Mouse (Mus musculus) cerebellum, adult 2 months (tissue): ENCODE data around the gene Ranbp1. TPM values are rescaled to one million over a fixed set of nuclear protein-coding genes. Genes with fewer than 3 reads are reported as not detected.

ENCODE experiments used
- DNase-seq, 2 experiments: peaks; one replicate each; pipeline ENCODE4 v3.0.0; 2021
- H3K27ac ChIP-seq: fragments of 200-500 bp; 2 replicates; pipeline ENCODE4 v1.5.1; 2012; ENCODE audit warnings: low read length, control low read depth, inconsistent platforms; ENCODE audit not compliant: insufficient read depth
- H3K27me3 ChIP-seq: fragments of 200-500 bp; 2 replicates; pipeline ENCODE4 v1.6.1; 2012; ENCODE audit warnings: inconsistent platforms, mild to moderate bottlenecking, low read length, moderate library complexity; ENCODE audit not compliant: control insufficient read depth, insufficient read depth
- H3K4me1 ChIP-seq: fragments of 200-500 bp; 2 replicates; pipeline ENCODE4 v1.6.1; 2011; ENCODE audit warnings: low read length; ENCODE audit not compliant: control insufficient read depth, insufficient read depth
- H3K4me3 ChIP-seq: fragments of 200-500 bp; replicated peaks from 2 replicates; pipeline ENCODE3; 2011; ENCODE audit warnings: mild to moderate bottlenecking, low read depth, low read length, control low read depth; ENCODE audit not compliant: insufficient read depth
- CTCF ChIP-seq: fragments of 200-500 bp; IDR thresholded peaks from 2 replicates; pipeline ENCODE4 v1.5.1; 2011; ENCODE audit warnings: low read depth, mild to moderate bottlenecking, control low read depth, low read length, moderate library complexity, borderline replicate concordance; ENCODE audit not compliant: insufficient read depth
- POLR2A ChIP-seq: fragments of 200-500 bp; IDR thresholded peaks from 2 replicates; pipeline ENCODE4 v1.6.1; 2011; ENCODE audit warnings: low read length, control low read depth, borderline replicate concordance; ENCODE audit not compliant: insufficient read depth
- whole genome bisulfite sequencing: fragments of 180-500 bp; shearing (Covaris S2); methylation state at CpG from one replicate; pipeline ENCODE4 v1.1.7; 2018; 5-methylcytosine and 5-hydroxymethylcytosine counted together
- polyA plus RNA-seq: library from polyadenylated mRNA; depleted of rRNA; stranded (reverse); fragments of >200 nt; gene quantifications from 2 replicates; pipeline ENCODE4 v1.2.3, GENCODE M21; 2012

Ranbp1 gene
- polyA plus RNA-seq, 1 experiment: 104 TPM

DNA sequence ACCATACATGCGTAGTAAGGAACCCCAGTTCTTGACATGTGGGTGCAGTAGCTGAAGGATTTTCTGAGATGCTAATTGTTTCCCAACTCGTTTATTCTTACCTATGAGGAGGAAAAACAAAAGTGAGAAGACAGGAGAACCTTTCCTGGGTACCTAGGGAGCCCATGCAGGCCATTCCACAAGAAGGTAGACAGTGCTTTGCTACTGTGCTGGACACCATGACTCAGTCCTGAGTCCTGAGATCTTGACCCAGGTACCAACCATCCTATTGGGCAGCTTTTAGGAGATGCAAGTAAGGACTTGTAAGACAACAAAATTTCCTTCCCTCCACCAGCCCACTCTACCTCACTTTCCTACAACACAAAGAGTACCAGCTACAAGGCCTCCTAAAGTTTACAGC is 9.7 kb upstream of the Ranbp1 start, which contains the start of gene Gm49776:
Gene Gm49776 (minus strand): TSS at position 101 of the 400 bp plus-strand sequence.
- no peak for TF ChIP-seq CTCF
- TF ChIP-seq POLR2A: no peak
- H3K27me3 ChIP-seq: no peaks in the 10 kb centered on the region
- no peak for DNase-seq
- H3K27ac ChIP-seq: no peak within 1 kb of the TSS
- no peak within 1 kb of the TSS for H3K4me3 ChIP-seq
- 92% methylated on average over 2 of the region's 2 CpGs for WGBS
- H3K4me1 ChIP-seq: no peaks in the 10 kb centered on the region

GRCm38 (mm10) chr16:18253866-18254265 is 5.3 kb upstream of the Ranbp1 start:
- no peak for DNase-seq
- TF ChIP-seq CTCF (no peak), POLR2A (no peak)
- Histone ChIP-seq H3K27me3 (no peaks in the 10 kb centered on the region), H3K4me1 (peaks cover 7% of the 10 kb centered on the region), H3K4me3 (no peak overlapping the region), H3K27ac (no peak overlapping the region)
- WGBS: 84% methylated on average over 1 of the region's 1 CpGs

DNA sequence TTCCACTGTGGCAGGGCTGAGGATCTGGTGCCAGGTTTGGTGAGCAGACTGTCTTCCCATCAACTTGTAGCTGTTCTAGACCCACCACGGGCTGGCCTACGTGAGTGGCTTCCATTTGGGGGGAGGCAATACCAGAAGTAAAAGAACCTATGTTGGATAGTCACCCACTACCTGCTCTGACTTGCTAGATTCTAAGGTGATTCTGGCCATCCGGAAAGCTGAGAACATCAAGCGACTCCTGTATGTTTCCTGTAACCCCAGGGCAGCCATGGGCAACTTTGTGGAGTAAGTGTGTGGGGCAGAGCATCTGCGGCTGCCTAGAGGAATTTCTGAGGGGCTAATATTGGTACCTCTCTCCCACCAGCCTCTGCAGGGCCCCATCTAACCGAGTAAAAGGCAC is 4.2 kb upstream of the Ranbp1 start:
- WGBS: 74% methylated on average over 6 of the region's 6 CpGs
- DNase-seq: no peak
- TF ChIP-seq POLR2A: no peak
- TF ChIP-seq CTCF: no peak

GRCm38 (mm10) chr16:18250828-18251790 is 2.6 kb upstream of the Ranbp1 start:
- TF ChIP-seq POLR2A (no peak), CTCF (no peak)
- H3K4me1 ChIP-seq: peaks cover 7% of the 10 kb centered on the region
- H3K27ac ChIP-seq: no peak overlapping the region
- DNase-seq: no peak
- WGBS: 38% methylated on average over 10 of the region's 10 CpGs
- no peak overlapping the region for H3K4me3 ChIP-seq
- H3K27me3 ChIP-seq: no peaks in the 10 kb centered on the region

More for the DNA sequence above, 4.2 kb upstream of the Ranbp1 start:
- Histone ChIP-seq H3K4me1 (peaks cover 7% of the 10 kb centered on the region), H3K27me3 (no peaks in the 10 kb centered on the region), H3K27ac (no peak overlapping the region), H3K4me3 (no peak overlapping the region)

- Histone ChIP-seq H3K4me3 (no peak overlapping the region), H3K27me3 (no peaks in the 10 kb centered on the region), H3K4me1 (peaks cover 7% of the 10 kb centered on the region), H3K27ac (no peak overlapping the region)
- WGBS: 35% methylated on average over 4 of the region's 4 CpGs
- TF ChIP-seq POLR2A (no peak), CTCF (no peak)
- no peak for DNase-seq
These were observed 1.7 kb upstream of the Ranbp1 start for GRCm38 (mm10) chr16:18250231-18250630.

DNA sequence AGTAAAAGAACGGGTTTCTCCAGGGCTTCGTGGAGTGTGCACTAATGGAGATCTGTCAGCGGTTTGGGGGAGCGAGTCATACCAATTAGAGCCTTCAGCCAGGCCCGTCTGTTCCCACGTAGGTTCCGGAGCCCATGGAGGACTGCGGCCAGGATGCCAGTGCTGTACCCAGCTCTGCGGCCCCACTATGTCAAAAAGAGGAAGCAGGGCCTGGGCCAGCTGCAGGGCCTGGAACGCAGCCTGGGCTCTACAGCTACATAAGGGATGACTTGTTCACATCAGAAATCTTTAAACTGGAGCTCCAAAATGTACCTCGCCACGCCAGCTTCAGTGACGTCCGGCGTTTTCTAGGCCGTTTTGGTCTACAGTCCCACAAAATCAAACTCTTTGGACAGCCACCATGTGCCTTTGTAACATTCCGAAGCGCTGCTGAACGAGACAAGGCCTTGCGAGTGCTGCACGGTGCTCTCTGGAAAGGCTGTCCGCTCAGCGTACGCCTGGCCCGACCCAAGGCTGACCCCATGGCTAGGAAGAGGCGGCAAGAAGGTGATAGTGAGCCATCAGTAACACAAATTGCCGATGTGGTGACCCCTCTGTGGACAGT is 934 bp upstream of the Ranbp1 start:
- peak overlapping the region; percentile 85 for H3K4me3 ChIP-seq
- peaks cover 7% of the 10 kb centered on the region for H3K4me1 ChIP-seq
- WGBS: 1% methylated on average over 27 of the region's 27 CpGs
- peak overlapping the region; percentile 62; the same call in 1 of the 2 replicates for H3K27ac ChIP-seq
- TF ChIP-seq POLR2A (no peak), CTCF (no peak)
- no peaks in the 10 kb centered on the region for H3K27me3 ChIP-seq
- DNase-seq: peak; percentile 61 to 64

- WGBS: under 1% methylated on average over 33 of the region's 33 CpGs
- Histone ChIP-seq H3K4me1 (peaks cover 7% of the 10 kb centered on the region), H3K27ac (peak overlapping the region; percentile 24; the same call in 1 of the 2 replicates), H3K27me3 (no peaks in the 10 kb centered on the region), H3K4me3 (peak overlapping the region; percentile 85)
- no peak for TF ChIP-seq POLR2A
- TF ChIP-seq CTCF: no peak
- DNase-seq: no peak
These were observed 772 bp downstream of the Ranbp1 start for GRCm38 (mm10) chr16:18247521-18248399.
